Mouse (Mus musculus): ENCODE data around the gene Cryzl1. TPM values are rescaled to one million over a fixed set of nuclear protein-coding genes. Genes with fewer than 3 reads are reported as not detected.

Gene Cryzl1
- polyA plus RNA-seq, 1 experiment from 2014 or later = 62.2 TPM

- no peaks in the 10 kb centered on the region for H3K27me3 ChIP-seq (ENCODE audit: control insufficient read depth, insufficient read depth, low read length)
- 75% methylated on average over 5 of the region's 5 CpGs for WGBS
- no peaks in the 10 kb centered on the region for H3K9me3 ChIP-seq (replicated peaks; ENCODE audit: control insufficient read depth, low read length)
- H3K4me2 ChIP-seq (ENCODE audit: low read depth, low read length) = no peak overlapping the region
- H3K9ac ChIP-seq (ENCODE audit: low read length) = no peak overlapping the region
- no peak overlapping the region for H3K4me3 ChIP-seq (replicated peaks; ENCODE audit: low read length)
- H3K36me3 ChIP-seq (ENCODE audit: control insufficient read depth, insufficient read depth, low read length) = peaks cover 8% of the 10 kb centered on the region; the same call in 1 of the 2 replicates
- no peak for ATAC-seq (ENCODE audit: insufficient read depth, low FRiP score)
- H3K27ac ChIP-seq (ENCODE audit: low read length) = no peak overlapping the region
- H3K4me1 ChIP-seq (ENCODE audit: control insufficient read depth, insufficient read depth, low read length) = peaks cover 13% of the 10 kb centered on the region
Measured at GRCm38 (mm10) chr16:91685526-91685925, 43.2 kb downstream of the Cryzl1 start.

- H3K9ac ChIP-seq (ENCODE audit: low read length) = no peak overlapping the region
- H3K9me3 ChIP-seq (replicated peaks; ENCODE audit: control insufficient read depth, low read length) = no peaks in the 10 kb centered on the region
- WGBS = 74% methylated on average over 5 of the region's 5 CpGs
- no peak for ATAC-seq (ENCODE audit: insufficient read depth, low FRiP score)
- H3K4me2 ChIP-seq (ENCODE audit: low read depth, low read length) = no peak overlapping the region
- H3K27me3 ChIP-seq (ENCODE audit: control insufficient read depth, insufficient read depth, low read length) = no peaks in the 10 kb centered on the region
- peaks cover 37% of the 10 kb centered on the region for H3K36me3 ChIP-seq (ENCODE audit: control insufficient read depth, insufficient read depth, low read length)
- no peak overlapping the region for H3K4me3 ChIP-seq (replicated peaks; ENCODE audit: low read length)
- no peaks in the 10 kb centered on the region for H3K4me1 ChIP-seq (ENCODE audit: control insufficient read depth, insufficient read depth, low read length)
- H3K27ac ChIP-seq (ENCODE audit: low read length) = no peak overlapping the region
Measured at GRCm38 (mm10) chr16:91680656-91681055, 48.1 kb downstream of the Cryzl1 start.

DNA sequence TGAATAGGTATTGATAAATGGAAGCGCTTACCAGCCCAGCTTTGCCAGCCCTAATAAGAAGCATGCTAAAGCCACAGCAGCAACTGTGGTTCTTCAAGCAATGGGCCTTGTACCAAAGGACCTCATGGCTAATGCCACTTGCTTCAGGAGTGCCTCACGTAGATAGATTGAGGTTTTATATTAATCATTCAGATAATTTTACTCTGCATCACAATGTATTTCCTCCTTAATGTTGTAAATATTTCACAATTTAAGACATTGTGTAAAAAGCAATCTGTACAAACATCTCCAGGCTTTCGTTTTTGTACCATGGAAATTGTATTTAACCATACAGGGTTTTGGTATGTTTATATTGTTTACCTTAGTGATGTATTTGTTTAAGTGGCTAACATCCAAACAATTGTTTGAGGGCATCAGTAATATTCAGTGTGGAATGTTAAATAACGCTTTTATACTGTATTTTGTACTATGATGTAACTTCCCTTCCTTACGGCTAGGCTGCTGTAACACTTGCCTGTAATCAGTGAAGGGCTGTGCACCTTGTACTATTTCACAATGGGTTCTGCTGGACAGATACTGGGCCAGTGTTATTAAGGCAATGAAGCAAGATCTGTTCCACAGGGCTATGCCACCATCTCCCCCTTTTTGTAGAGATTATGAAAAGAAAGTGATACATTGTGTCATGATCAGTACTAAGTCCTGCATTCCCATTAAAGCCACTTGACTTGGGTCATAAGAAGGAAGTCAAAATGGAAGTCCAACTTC lies 50.4 kb downstream of the Cryzl1 start:
- no peaks in the 10 kb centered on the region for H3K4me1 ChIP-seq (ENCODE audit: control insufficient read depth, insufficient read depth, low read length)
- ATAC-seq (ENCODE audit: insufficient read depth, low FRiP score) = no peak
- no peak overlapping the region for H3K4me3 ChIP-seq (replicated peaks; ENCODE audit: low read length)
- H3K9ac ChIP-seq (ENCODE audit: low read length) = no peak overlapping the region
- H3K9me3 ChIP-seq (replicated peaks; ENCODE audit: control insufficient read depth, low read length) = no peaks in the 10 kb centered on the region
- WGBS = 80% methylated on average over 5 of the region's 5 CpGs
- no peak overlapping the region for H3K4me2 ChIP-seq (ENCODE audit: low read depth, low read length)
- peaks cover 41% of the 10 kb centered on the region for H3K36me3 ChIP-seq (ENCODE audit: control insufficient read depth, insufficient read depth, low read length)
- H3K27ac ChIP-seq (ENCODE audit: low read length) = no peak overlapping the region
- H3K27me3 ChIP-seq (ENCODE audit: control insufficient read depth, insufficient read depth, low read length) = no peaks in the 10 kb centered on the region

- 59% methylated on average over 4 of the region's 4 CpGs for WGBS
- no peak for ATAC-seq (ENCODE audit: insufficient read depth, low FRiP score)
Measured at GRCm38 (mm10) chr16:91674500-91674899, 54.3 kb downstream of the Cryzl1 start.

GRCm38 (mm10) chr16:91663795-91664194 lies 65.0 kb downstream of the Cryzl1 start:
- Histone ChIP-seq H3K27ac (ENCODE audit: low read length) (no peak overlapping the region), H3K9ac (ENCODE audit: low read length) (no peak overlapping the region), H3K9me3 (replicated peaks; ENCODE audit: control insufficient read depth, low read length) (peaks cover 5% of the 10 kb centered on the region; the same call in 1 of the 2 replicates), H3K4me2 (ENCODE audit: low read depth, low read length) (no peak overlapping the region), H3K27me3 (ENCODE audit: control insufficient read depth, insufficient read depth, low read length) (no peaks in the 10 kb centered on the region), H3K4me3 (replicated peaks; ENCODE audit: low read length) (no peak overlapping the region), H3K36me3 (ENCODE audit: control insufficient read depth, insufficient read depth, low read length) (peaks cover 49% of the 10 kb centered on the region), H3K4me1 (ENCODE audit: control insufficient read depth, insufficient read depth, low read length) (no peaks in the 10 kb centered on the region)
- ATAC-seq (ENCODE audit: insufficient read depth, low FRiP score) = no peak
- WGBS = 96% methylated on average over 3 of the region's 3 CpGs

More at GRCm38 (mm10) chr16:91674500-91674899, 54.3 kb downstream of the Cryzl1 start:
- Histone ChIP-seq H3K27ac (ENCODE audit: low read length) (no peak overlapping the region), H3K9ac (ENCODE audit: low read length) (no peak overlapping the region), H3K9me3 (replicated peaks; ENCODE audit: control insufficient read depth, low read length) (no peaks in the 10 kb centered on the region), H3K4me1 (ENCODE audit: control insufficient read depth, insufficient read depth, low read length) (no peaks in the 10 kb centered on the region), H3K4me3 (replicated peaks; ENCODE audit: low read length) (no peak overlapping the region), H3K27me3 (ENCODE audit: control insufficient read depth, insufficient read depth, low read length) (no peaks in the 10 kb centered on the region), H3K36me3 (ENCODE audit: control insufficient read depth, insufficient read depth, low read length) (peaks cover 35% of the 10 kb centered on the region), H3K4me2 (ENCODE audit: low read depth, low read length) (no peak overlapping the region)

- Histone ChIP-seq H3K9ac (ENCODE audit: low read length) (no peak overlapping the region), H3K27me3 (ENCODE audit: control insufficient read depth, insufficient read depth, low read length) (no peaks in the 10 kb centered on the region), H3K4me1 (ENCODE audit: control insufficient read depth, insufficient read depth, low read length) (no peaks in the 10 kb centered on the region), H3K36me3 (ENCODE audit: control insufficient read depth, insufficient read depth, low read length) (peaks cover 64% of the 10 kb centered on the region), H3K27ac (ENCODE audit: low read length) (no peak overlapping the region), H3K4me3 (replicated peaks; ENCODE audit: low read length) (no peak overlapping the region), H3K9me3 (replicated peaks; ENCODE audit: control insufficient read depth, low read length) (peaks cover 5% of the 10 kb centered on the region; the same call in 1 of the 2 replicates), H3K4me2 (ENCODE audit: low read depth, low read length) (no peak overlapping the region)
- 93% methylated on average over 16 of the region's 16 CpGs for WGBS
- no peak for ATAC-seq (ENCODE audit: insufficient read depth, low FRiP score)
Measured at GRCm38 (mm10) chr16:91662336-91662735, 66.4 kb downstream of the Cryzl1 start.

GRCm38 (mm10) chr16:91661397-91661796 lies 67.4 kb downstream of the Cryzl1 start:
- no peak for ATAC-seq (ENCODE audit: insufficient read depth, low FRiP score)
- Histone ChIP-seq H3K9me3 (replicated peaks; ENCODE audit: control insufficient read depth, low read length) (peaks cover 5% of the 10 kb centered on the region; the same call in 1 of the 2 replicates), H3K4me1 (ENCODE audit: control insufficient read depth, insufficient read depth, low read length) (no peaks in the 10 kb centered on the region), H3K4me3 (replicated peaks; ENCODE audit: low read length) (no peak overlapping the region), H3K4me2 (ENCODE audit: low read depth, low read length) (no peak overlapping the region), H3K27ac (ENCODE audit: low read length) (no peak overlapping the region), H3K36me3 (ENCODE audit: control insufficient read depth, insufficient read depth, low read length) (peaks cover 69% of the 10 kb centered on the region), H3K27me3 (ENCODE audit: control insufficient read depth, insufficient read depth, low read length) (no peaks in the 10 kb centered on the region), H3K9ac (ENCODE audit: low read length) (no peak overlapping the region)
- WGBS = 77% methylated on average over 1 of the region's 1 CpGs

GRCm38 (mm10) chr16:91659798-91660197 lies 69.0 kb downstream of the Cryzl1 start:
- H3K4me1 ChIP-seq (ENCODE audit: control insufficient read depth, insufficient read depth, low read length) = no peaks in the 10 kb centered on the region
- no peak overlapping the region for H3K27ac ChIP-seq (ENCODE audit: low read length)
- H3K27me3 ChIP-seq (ENCODE audit: control insufficient read depth, insufficient read depth, low read length) = no peaks in the 10 kb centered on the region
- WGBS = 97% methylated on average over 20 of the region's 20 CpGs
- peaks cover 5% of the 10 kb centered on the region; the same call in 1 of the 2 replicates for H3K9me3 ChIP-seq (replicated peaks; ENCODE audit: control insufficient read depth, low read length)
- no peak overlapping the region for H3K4me3 ChIP-seq (replicated peaks; ENCODE audit: low read length)
- no peak overlapping the region for H3K9ac ChIP-seq (ENCODE audit: low read length)
- peaks cover 79% of the 10 kb centered on the region for H3K36me3 ChIP-seq (ENCODE audit: control insufficient read depth, insufficient read depth, low read length)
- no peak for ATAC-seq (ENCODE audit: insufficient read depth, low FRiP score)
- H3K4me2 ChIP-seq (ENCODE audit: low read depth, low read length) = no peak overlapping the region

DNA sequence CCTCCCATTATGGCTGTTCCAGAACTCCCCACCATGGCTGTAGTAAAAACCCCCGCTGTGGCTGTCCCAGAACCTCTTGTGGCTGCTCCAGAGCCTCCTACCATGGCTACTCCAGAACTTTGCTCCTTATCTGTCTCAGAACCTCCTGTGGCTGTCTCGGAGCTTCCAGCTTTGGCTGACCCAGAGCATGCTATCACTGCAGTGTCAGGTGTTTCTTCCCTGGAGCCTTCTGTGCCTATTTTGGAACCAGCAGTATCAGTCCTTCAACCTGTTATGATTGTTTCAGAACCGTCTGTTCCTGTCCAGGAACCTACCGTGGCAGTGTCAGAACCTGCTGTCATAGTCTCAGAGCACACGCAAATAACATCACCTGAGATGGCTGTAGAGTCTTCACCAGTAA lies 70.3 kb downstream of the Cryzl1 start:
- ATAC-seq (ENCODE audit: insufficient read depth, low FRiP score) = no peak
- WGBS = 94% methylated on average over 5 of the region's 5 CpGs
- Histone ChIP-seq H3K4me3 (replicated peaks; ENCODE audit: low read length) (no peak overlapping the region), H3K27ac (ENCODE audit: low read length) (no peak overlapping the region), H3K36me3 (ENCODE audit: control insufficient read depth, insufficient read depth, low read length) (peaks cover 78% of the 10 kb centered on the region), H3K27me3 (ENCODE audit: control insufficient read depth, insufficient read depth, low read length) (no peaks in the 10 kb centered on the region), H3K4me2 (ENCODE audit: low read depth, low read length) (no peak overlapping the region), H3K9ac (ENCODE audit: low read length) (no peak overlapping the region), H3K9me3 (replicated peaks; ENCODE audit: control insufficient read depth, low read length) (peaks cover 5% of the 10 kb centered on the region; the same call in 1 of the 2 replicates), H3K4me1 (ENCODE audit: control insufficient read depth, insufficient read depth, low read length) (no peaks in the 10 kb centered on the region)
